Mouse (Mus musculus) layer of hippocampus, adult 18-20 months (tissue): ENCODE measurements around the gene Olfr1465. TPM values are rescaled to one million over a fixed set of nuclear protein-coding genes. Genes with fewer than 3 reads are reported as not detected.

Experiments used
- DNase-seq, 2 experiments: peaks; one replicate each; pipeline ENCODE4 v3.0.0; 2022; ENCODE audit warnings: low spot score in 2 of 2
- long read RNA-seq: library from polyadenylated mRNA; stranded (forward); transcript quantifications from one replicate; pipeline ENCODE4 v2.0.0, GENCODE M21; 2021
- total RNA-seq, 2 experiments: library from RNA; stranded (reverse); gene quantifications; 2 replicates each; pipeline ENCODE4 v1.2.3; 2021

The Olfr1465 gene
- not detected for total RNA-seq
- long read RNA-seq = 0 reads

DNA sequence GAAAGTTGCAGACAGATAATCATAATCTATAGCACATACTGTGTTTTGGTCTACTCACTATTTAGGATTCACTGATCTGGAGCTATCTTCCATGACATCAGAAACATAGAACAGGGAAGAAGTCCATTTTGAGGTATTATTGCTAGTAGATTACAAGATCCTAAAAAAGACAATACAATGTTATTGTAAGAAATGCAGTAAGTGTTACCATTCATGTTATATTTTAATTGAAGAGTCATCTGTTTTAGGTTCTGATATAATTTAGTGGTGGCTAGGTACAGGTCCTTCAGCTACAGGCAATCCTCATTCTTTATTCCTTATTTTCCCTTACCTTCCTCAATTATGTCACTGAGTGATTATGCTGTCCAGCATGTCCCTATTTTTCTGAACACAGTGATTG is at the start of gene Olfr1465:
Gene Olfr1465, minus strand, starts transcription at position 101 of the 400 bp plus-strand sequence.
- DNase-seq = no peak

DNA sequence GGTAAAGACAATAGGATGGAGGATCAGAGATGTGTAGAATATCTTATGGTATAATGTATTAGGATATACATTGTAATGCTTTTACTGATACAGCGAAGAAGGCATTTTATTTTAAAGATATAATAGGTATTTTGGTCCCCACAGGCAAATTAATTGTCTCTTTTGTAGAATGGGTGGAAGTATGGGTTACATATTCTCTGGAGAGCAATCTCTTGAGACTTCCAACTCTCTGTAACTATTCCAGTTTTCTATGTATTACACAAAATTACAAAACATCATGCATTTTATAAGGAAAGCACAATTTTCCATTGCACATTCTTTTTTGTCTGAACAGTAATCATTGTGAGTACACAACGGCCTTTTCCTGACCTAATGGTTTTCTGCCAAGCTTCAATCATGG is 46.6 kb upstream of the Olfr1465 start, which contains the start of gene Olfr1467:
Gene Olfr1467, plus strand, starts transcription at position 301 of the 400 bp plus-strand sequence.
- DNase-seq = no peak

DNA sequence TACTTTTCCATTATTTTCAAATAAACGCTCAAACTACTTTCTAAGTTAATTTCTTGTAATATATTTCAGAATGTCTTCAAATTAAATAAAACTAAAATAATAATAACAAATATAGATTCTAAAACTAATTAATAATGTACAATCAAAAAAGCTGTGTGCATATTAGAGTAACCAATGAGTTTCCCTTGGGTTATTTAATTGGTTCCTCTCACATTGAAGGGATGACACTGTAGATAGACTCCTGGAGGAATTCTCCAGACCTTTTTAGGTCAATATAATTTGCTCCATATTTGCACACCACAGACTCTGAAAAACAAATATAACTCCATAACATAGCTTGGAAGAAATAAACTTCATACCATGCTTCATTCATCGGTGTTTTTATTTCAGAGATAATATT is 23.2 kb upstream of the Olfr1465 start, which contains the start of gene Olfr1466:
Gene Olfr1466, plus strand, starts transcription at position 301 of the 400 bp plus-strand sequence.
- no peak for DNase-seq

Other genes starting within 250 kb of the Olfr1465 start
- gene Olfr1457, start 217.7 kb downstream of the Olfr1465 start, total RNA-seq = not detected
- gene Olfr1458, start 208.8 kb downstream of the Olfr1465 start, total RNA-seq = not detected
- gene Olfr1459, start 166.0 kb downstream of the Olfr1465 start, total RNA-seq = under 1 TPM; 0.17 to 0.18 TPM
- gene Olfr1461, start 152.5 kb downstream of the Olfr1465 start, total RNA-seq = not detected
- gene Olfr1462, start 129.8 kb downstream of the Olfr1465 start, total RNA-seq = not detected
- gene Olfr1463, start 84.2 kb downstream of the Olfr1465 start, total RNA-seq = not detected
- not detected for gene Olfr1466, start 23.3 kb upstream of the Olfr1465 start, total RNA-seq
- not detected for gene Olfr1467, start 46.7 kb upstream of the Olfr1465 start, total RNA-seq
- gene Olfr1469, start 92.3 kb upstream of the Olfr1465 start, total RNA-seq = not detected
- gene Olfr1471, start 127.9 kb upstream of the Olfr1465 start, total RNA-seq = not detected
- gene Olfr1472, start 140.5 kb upstream of the Olfr1465 start, total RNA-seq = not detected
- not detected for gene Olfr1474, start 154.0 kb upstream of the Olfr1465 start, total RNA-seq
- gene Olfr1475, start 164.7 kb upstream of the Olfr1465 start, total RNA-seq = not detected
- not detected for gene Olfr1477, start 185.0 kb upstream of the Olfr1465 start, total RNA-seq
- not detected for gene Olfr1480, start 212.4 kb upstream of the Olfr1465 start, total RNA-seq